Mouse (Mus musculus) kidney, embryonic 15.5 days (tissue): ENCODE results near the gene Plxdc1. TPM values are rescaled to one million over a fixed set of nuclear protein-coding genes. Genes with fewer than 3 reads are reported as not detected.
A peak's percentile ranks its signal among the peaks of the same experiment; 100 is the strongest.

ENCODE experiments used
- ATAC-seq: fragments of 200-750 bp; cut with Nextera tagmentation; replicated peaks from 2 replicates; pipeline ENCODE4 v1.8.0; 2017; ENCODE audit warnings: moderate TSS enrichment; ENCODE audit not compliant: low FRiP score
- H3K27ac ChIP-seq: fragments of 300-500 bp; sonication (generic); 2 replicates; pipeline ENCODE4 v1.5.1; 2015; ENCODE audit warnings: mild to moderate bottlenecking, inconsistent platforms
- H3K27me3 ChIP-seq: fragments of 300-500 bp; sonication (generic); 2 replicates; pipeline ENCODE4 v1.6.1; 2015; ENCODE audit warnings: inconsistent platforms
- H3K36me3 ChIP-seq: fragments of 300-500 bp; sonication (generic); 2 replicates; pipeline ENCODE4 v1.6.1; 2015; ENCODE audit warnings: inconsistent platforms
- H3K4me1 ChIP-seq: fragments of 300-500 bp; sonication (generic); 2 replicates; pipeline ENCODE4 v1.6.1; 2015; ENCODE audit warnings: inconsistent platforms
- H3K4me2 ChIP-seq: fragments of 300-500 bp; sonication (generic); 2 replicates; pipeline ENCODE4 v1.6.1; 2015; ENCODE audit warnings: moderate library complexity, mild to moderate bottlenecking, inconsistent platforms
- H3K4me3 ChIP-seq: fragments of 300-500 bp; sonication (generic); replicated peaks from 2 replicates; pipeline ENCODE4 v1.5.1; 2015; ENCODE audit warnings: mild to moderate bottlenecking, inconsistent platforms
- H3K9ac ChIP-seq: fragments of 300-500 bp; sonication (generic); 2 replicates; pipeline ENCODE4 v1.6.1; 2015; ENCODE audit warnings: mild to moderate bottlenecking, inconsistent platforms
- H3K9me3 ChIP-seq: fragments of 300-500 bp; sonication (generic); replicated peaks from 2 replicates; pipeline ENCODE4 v1.6.1; 2016; ENCODE audit warnings: inconsistent platforms
- WGBS: fragments of 180-500 bp; shearing (Covaris S2); methylation state at CpG from one replicate; pipeline ENCODE4 v1.1.7; 2015; ENCODE audit warnings: mixed read lengths; 5-methylcytosine and 5-hydroxymethylcytosine counted together
- polyA plus RNA-seq: library from polyadenylated mRNA; unstranded; fragments of >200 nt; fragmentation: Nextera tagmentation; extraction: Ambion mirVana; gene quantifications from 2 replicates; pipeline ENCODE4 v1.2.1, GENCODE M21; 2015

Plxdc1 gene
- polyA plus RNA-seq, 1 experiment from 2014 or later: 2.0 TPM

- Histone ChIP-seq H3K27ac (no peak overlapping the region), H3K4me3 (no peak overlapping the region), H3K4me1 (peaks cover 21% of the 10 kb centered on the region), H3K27me3 (no peaks in the 10 kb centered on the region), H3K9ac (no peak overlapping the region), H3K36me3 (no peaks in the 10 kb centered on the region), H3K4me2 (no peak overlapping the region), H3K9me3 (no peaks in the 10 kb centered on the region)
- WGBS: 59% methylated on average over 5 of the region's 5 CpGs
- ATAC-seq: no peak
Measured at GRCm38 (mm10) chr11:97959300-97959680, 27.0 kb downstream of the Plxdc1 start.

GRCm38 (mm10) chr11:97958641-97959299 is 27.5 kb downstream of the Plxdc1 start:
- Histone ChIP-seq H3K4me3 (no peak overlapping the region), H3K27ac (no peak overlapping the region), H3K27me3 (no peaks in the 10 kb centered on the region), H3K9me3 (no peaks in the 10 kb centered on the region), H3K4me1 (peaks cover 25% of the 10 kb centered on the region), H3K36me3 (no peaks in the 10 kb centered on the region), H3K4me2 (no peak overlapping the region), H3K9ac (no peak overlapping the region)
- no peak for ATAC-seq
- 71% methylated on average over 7 of the region's 7 CpGs for WGBS

- 41% methylated on average over 6 of the region's 6 CpGs for WGBS
- Histone ChIP-seq H3K4me3 (no peak overlapping the region), H3K36me3 (no peaks in the 10 kb centered on the region), H3K27ac (peak overlapping the region; percentile 33), H3K9me3 (no peaks in the 10 kb centered on the region), H3K4me1 (peaks cover 33% of the 10 kb centered on the region), H3K4me2 (no peak overlapping the region), H3K9ac (no peak overlapping the region), H3K27me3 (no peaks in the 10 kb centered on the region)
- peak; percentile 69 for ATAC-seq
Measured at GRCm38 (mm10) chr11:97956905-97957560, 29.2 kb downstream of the Plxdc1 start.

GRCm38 (mm10) chr11:97955915-97956314 is 30.3 kb downstream of the Plxdc1 start:
- H3K9ac ChIP-seq: no peak overlapping the region
- no peaks in the 10 kb centered on the region for H3K9me3 ChIP-seq
- no peaks in the 10 kb centered on the region for H3K36me3 ChIP-seq
- H3K4me3 ChIP-seq: no peak overlapping the region
- H3K4me1 ChIP-seq: peaks cover 33% of the 10 kb centered on the region
- WGBS: 65% methylated on average over 4 of the region's 4 CpGs
- no peaks in the 10 kb centered on the region for H3K27me3 ChIP-seq
- H3K4me2 ChIP-seq: no peak overlapping the region
- ATAC-seq: no peak; the same call in 1 of the 2 replicates
- no peak overlapping the region for H3K27ac ChIP-seq

- Histone ChIP-seq H3K4me3 (no peak overlapping the region), H3K27me3 (no peaks in the 10 kb centered on the region), H3K36me3 (no peaks in the 10 kb centered on the region), H3K4me2 (no peak overlapping the region), H3K9ac (no peak overlapping the region), H3K9me3 (no peaks in the 10 kb centered on the region), H3K4me1 (peaks cover 35% of the 10 kb centered on the region), H3K27ac (no peak overlapping the region)
- no peak for ATAC-seq
- 78% methylated on average over 9 of the region's 9 CpGs for WGBS
Measured at GRCm38 (mm10) chr11:97955146-97955902, 30.9 kb downstream of the Plxdc1 start.

- H3K9ac ChIP-seq: no peak overlapping the region
- no peak overlapping the region for H3K4me2 ChIP-seq
- H3K36me3 ChIP-seq: no peaks in the 10 kb centered on the region
- WGBS: 57% methylated on average over 14 of the region's 14 CpGs
- no peak for ATAC-seq
- H3K4me1 ChIP-seq: peaks cover 41% of the 10 kb centered on the region
- H3K9me3 ChIP-seq: no peaks in the 10 kb centered on the region
- no peak overlapping the region for H3K27ac ChIP-seq
- H3K4me3 ChIP-seq: no peak overlapping the region
- H3K27me3 ChIP-seq: no peaks in the 10 kb centered on the region
Measured at GRCm38 (mm10) chr11:97954469-97955141, 31.6 kb downstream of the Plxdc1 start.

GRCm38 (mm10) chr11:97953939-97954275 is 32.3 kb downstream of the Plxdc1 start:
- no peaks in the 10 kb centered on the region for H3K36me3 ChIP-seq
- peaks cover 39% of the 10 kb centered on the region for H3K4me1 ChIP-seq
- WGBS: 88% methylated on average over 6 of the region's 6 CpGs
- H3K4me3 ChIP-seq: no peak overlapping the region
- no peak overlapping the region for H3K4me2 ChIP-seq
- H3K9ac ChIP-seq: no peak overlapping the region
- no peaks in the 10 kb centered on the region for H3K9me3 ChIP-seq
- ATAC-seq: no peak
- H3K27ac ChIP-seq: no peak overlapping the region
- no peaks in the 10 kb centered on the region for H3K27me3 ChIP-seq

- Histone ChIP-seq H3K9me3 (no peaks in the 10 kb centered on the region), H3K27ac (no peak overlapping the region), H3K4me1 (peaks cover 38% of the 10 kb centered on the region), H3K4me2 (no peak overlapping the region), H3K36me3 (no peaks in the 10 kb centered on the region), H3K27me3 (no peaks in the 10 kb centered on the region), H3K4me3 (no peak overlapping the region), H3K9ac (no peak overlapping the region)
- WGBS: 70% methylated on average over 16 of the region's 16 CpGs
- ATAC-seq: 0 out of 2 replicates have a peak, but pooled peaks have one; percentile 30
Measured at GRCm38 (mm10) chr11:97953179-97953938, 32.9 kb downstream of the Plxdc1 start.

- Histone ChIP-seq H3K4me3 (no peak overlapping the region), H3K36me3 (no peaks in the 10 kb centered on the region), H3K4me2 (no peak overlapping the region), H3K9me3 (no peaks in the 10 kb centered on the region), H3K4me1 (peaks cover 36% of the 10 kb centered on the region), H3K27ac (no peak overlapping the region), H3K27me3 (no peaks in the 10 kb centered on the region), H3K9ac (no peak overlapping the region)
- 94% methylated on average over 1 of the region's 1 CpGs for WGBS
- no peak for ATAC-seq
Measured at GRCm38 (mm10) chr11:97952367-97953006, 33.8 kb downstream of the Plxdc1 start.

GRCm38 (mm10) chr11:97949703-97950475 is 36.4 kb downstream of the Plxdc1 start:
- no peak overlapping the region for H3K4me2 ChIP-seq
- no peaks in the 10 kb centered on the region for H3K9me3 ChIP-seq
- no peaks in the 10 kb centered on the region for H3K27me3 ChIP-seq
- ATAC-seq: no peak
- no peak overlapping the region for H3K27ac ChIP-seq
- no peak overlapping the region for H3K4me3 ChIP-seq
- WGBS: 59% methylated on average over 20 of the region's 20 CpGs
- H3K9ac ChIP-seq: no peak overlapping the region
- H3K4me1 ChIP-seq: peaks cover 26% of the 10 kb centered on the region
- no peaks in the 10 kb centered on the region for H3K36me3 ChIP-seq
